Mouse (Mus musculus) liver, embryonic 11.5 days (tissue): ENCODE data around the gene Ptgis. TPM values are rescaled to one million over a fixed set of nuclear protein-coding genes. Genes with fewer than 3 reads are reported as not detected.

Source experiments
- ATAC-seq: fragments of 200-750 bp; cut with Nextera tagmentation; replicated peaks from 2 replicates; pipeline ENCODE4 v1.8.0; 2017; ENCODE audit warnings: moderate number of reproducible peaks, mild to moderate bottlenecking, moderate TSS enrichment, moderate library complexity; ENCODE audit not compliant: low FRiP score
- DNase-seq: peaks from one replicate; pipeline ENCODE4 v3.0.0-alpha.2; 2017; ENCODE audit warnings: low spot score
- H3K27ac ChIP-seq: fragments of 300-500 bp; sonication (generic); 2 replicates; pipeline ENCODE4 v1.5.1; 2014; ENCODE audit warnings: mild to moderate bottlenecking, low read depth, low read length, control low read depth
- H3K27me3 ChIP-seq: fragments of 300-500 bp; sonication (generic); replicated peaks from 2 replicates; pipeline ENCODE4 v1.6.1; 2014; ENCODE audit warnings: low read length, mixed read lengths; ENCODE audit not compliant: control insufficient read depth, insufficient read depth
- H3K36me3 ChIP-seq: fragments of 300-500 bp; sonication (generic); 2 replicates; pipeline ENCODE4 v1.6.1; 2014; ENCODE audit warnings: mild to moderate bottlenecking, low read length, moderate library complexity, mixed read lengths; ENCODE audit not compliant: control insufficient read depth, insufficient read depth
- H3K4me1 ChIP-seq: fragments of 300-500 bp; sonication (generic); replicated peaks from 2 replicates; pipeline ENCODE4 v1.6.1; 2014; ENCODE audit warnings: low read length, mixed read lengths; ENCODE audit not compliant: control insufficient read depth, insufficient read depth
- H3K4me2 ChIP-seq: fragments of 300-500 bp; sonication (generic); 2 replicates; pipeline ENCODE4 v1.6.1; 2014; ENCODE audit warnings: mild to moderate bottlenecking, control low read depth, moderate library complexity
- H3K4me3 ChIP-seq: fragments of 300-500 bp; sonication (generic); 2 replicates; pipeline ENCODE4 v1.5.1; 2014; ENCODE audit warnings: low read depth, low read length, control low read depth
- H3K9ac ChIP-seq: fragments of 300-500 bp; sonication (generic); 2 replicates; pipeline ENCODE4 v1.6.1; 2014; ENCODE audit warnings: low read depth, low read length, control low read depth
- H3K9me3 ChIP-seq: fragments of 300-500 bp; sonication (generic); 2 replicates; pipeline ENCODE4 v1.6.1; 2016; ENCODE audit warnings: low read length, inconsistent platforms, mixed read lengths; ENCODE audit not compliant: control insufficient read depth
- WGBS: fragments of 180-500 bp; shearing (Covaris S2); extraction: QIAGEN DNeasy Blood & Tissue Kit; methylation state at CpG from one replicate; pipeline ENCODE4 v1.1.7; 2014; 5-methylcytosine and 5-hydroxymethylcytosine counted together
- polyA plus RNA-seq: library from polyadenylated mRNA; unstranded; fragments of >200 nt; fragmentation: Nextera tagmentation; extraction: Ambion mirVana; gene quantifications from 2 replicates; pipeline ENCODE4 v1.2.1, GENCODE M21; 2014

Ptgis gene
- polyA plus RNA-seq, 1 experiment from 2014 or later: 7.7 TPM

- H3K27ac ChIP-seq: no peak overlapping the region
- H3K4me1 ChIP-seq: 0 out of 2 replicates have a peak, but pooled peaks cover 6% of the 10 kb centered on the region
- no peak overlapping the region for H3K4me2 ChIP-seq
- H3K4me3 ChIP-seq: no peak overlapping the region
- H3K9ac ChIP-seq: no peak overlapping the region
- H3K9me3 ChIP-seq: no peaks in the 10 kb centered on the region
- DNase-seq (no peak), ATAC-seq (no peak)
- H3K27me3 ChIP-seq: peaks cover 56% of the 10 kb centered on the region
- 51% methylated on average over 10 of the region's 10 CpGs for WGBS
- H3K36me3 ChIP-seq: no peaks in the 10 kb centered on the region
Measured at GRCm38 (mm10) chr2:167186544-167186943, 53.9 kb downstream of the Ptgis start.

- H3K4me3 ChIP-seq: no peak overlapping the region
- WGBS: 52% methylated on average over 13 of the region's 13 CpGs
- no peaks in the 10 kb centered on the region for H3K9me3 ChIP-seq
- H3K9ac ChIP-seq: no peak overlapping the region
- ATAC-seq: no peak
- no peak overlapping the region for H3K27ac ChIP-seq
- DNase-seq: no peak
- H3K27me3 ChIP-seq: peaks cover 51% of the 10 kb centered on the region
- H3K36me3 ChIP-seq: no peaks in the 10 kb centered on the region
- 0 out of 2 replicates have a peak, but pooled peaks cover 6% of the 10 kb centered on the region for H3K4me1 ChIP-seq
- no peak overlapping the region for H3K4me2 ChIP-seq
Measured at GRCm38 (mm10) chr2:167186003-167186402, 54.4 kb downstream of the Ptgis start.

GRCm38 (mm10) chr2:167185432-167185831 lies 55.0 kb downstream of the Ptgis start:
- 75% methylated on average over 2 of the region's 2 CpGs for WGBS
- H3K27me3 ChIP-seq: peaks cover 45% of the 10 kb centered on the region
- ATAC-seq: no peak
- no peak overlapping the region for H3K4me3 ChIP-seq
- no peak overlapping the region for H3K9ac ChIP-seq
- no peaks in the 10 kb centered on the region for H3K9me3 ChIP-seq
- no peaks in the 10 kb centered on the region for H3K36me3 ChIP-seq
- DNase-seq: no peak
- H3K4me2 ChIP-seq: no peak overlapping the region
- 0 out of 2 replicates have a peak, but pooled peaks cover 6% of the 10 kb centered on the region for H3K4me1 ChIP-seq
- no peak overlapping the region for H3K27ac ChIP-seq

- H3K4me1 ChIP-seq: no peaks in the 10 kb centered on the region
- H3K27ac ChIP-seq: no peak overlapping the region
- no peak overlapping the region for H3K4me2 ChIP-seq
- no peaks in the 10 kb centered on the region for H3K36me3 ChIP-seq
- ATAC-seq (no peak), DNase-seq (no peak)
- WGBS: 82% methylated on average over 14 of the region's 14 CpGs
- H3K27me3 ChIP-seq: peaks cover 9% of the 10 kb centered on the region
- no peaks in the 10 kb centered on the region for H3K9me3 ChIP-seq
- no peak overlapping the region for H3K4me3 ChIP-seq
- no peak overlapping the region for H3K9ac ChIP-seq
Measured at GRCm38 (mm10) chr2:167181662-167182389, 58.6 kb downstream of the Ptgis start.

GRCm38 (mm10) chr2:167181096-167181495 lies 59.3 kb downstream of the Ptgis start:
- no peak for ATAC-seq
- no peak overlapping the region for H3K9ac ChIP-seq
- no peak overlapping the region for H3K4me2 ChIP-seq
- H3K27ac ChIP-seq: no peak overlapping the region
- no peak for DNase-seq
- no peaks in the 10 kb centered on the region for H3K36me3 ChIP-seq
- no peak overlapping the region for H3K4me3 ChIP-seq
- WGBS: 75% methylated on average over 8 of the region's 8 CpGs
- 0 out of 2 replicates have a peak, but pooled peaks cover 2% of the 10 kb centered on the region for H3K27me3 ChIP-seq
- H3K4me1 ChIP-seq: no peaks in the 10 kb centered on the region
- no peaks in the 10 kb centered on the region for H3K9me3 ChIP-seq

- Histone ChIP-seq H3K27ac (no peak overlapping the region), H3K4me3 (no peak overlapping the region), H3K9me3 (no peaks in the 10 kb centered on the region), H3K4me2 (no peak overlapping the region), H3K36me3 (no peaks in the 10 kb centered on the region), H3K9ac (no peak overlapping the region), H3K4me1 (no peaks in the 10 kb centered on the region), H3K27me3 (no peaks in the 10 kb centered on the region)
- 80% methylated on average over 10 of the region's 10 CpGs for WGBS
- DNase-seq (no peak), ATAC-seq (no peak)
Measured at GRCm38 (mm10) chr2:167179301-167179700, 61.1 kb downstream of the Ptgis start.

- DNase-seq: no peak
- 57% methylated on average over 10 of the region's 10 CpGs for WGBS
- H3K27me3 ChIP-seq: no peaks in the 10 kb centered on the region
- no peaks in the 10 kb centered on the region for H3K4me1 ChIP-seq
- H3K9me3 ChIP-seq: no peaks in the 10 kb centered on the region
- no peak for ATAC-seq
- no peak overlapping the region for H3K27ac ChIP-seq
- no peak overlapping the region for H3K9ac ChIP-seq
- no peak overlapping the region for H3K4me2 ChIP-seq
- no peaks in the 10 kb centered on the region for H3K36me3 ChIP-seq
- H3K4me3 ChIP-seq: no peak overlapping the region
Measured at GRCm38 (mm10) chr2:167177231-167177641, 63.2 kb downstream of the Ptgis start.

GRCm38 (mm10) chr2:167175284-167175683 lies 65.1 kb downstream of the Ptgis start:
- no peaks in the 10 kb centered on the region for H3K4me1 ChIP-seq
- H3K27me3 ChIP-seq: no peaks in the 10 kb centered on the region
- H3K9ac ChIP-seq: no peak overlapping the region
- H3K4me2 ChIP-seq: no peak overlapping the region
- H3K36me3 ChIP-seq: no peaks in the 10 kb centered on the region
- H3K4me3 ChIP-seq: no peak overlapping the region
- ATAC-seq (no peak), DNase-seq (no peak)
- H3K27ac ChIP-seq: no peak overlapping the region
- H3K9me3 ChIP-seq: no peaks in the 10 kb centered on the region
- 88% methylated on average over 6 of the region's 6 CpGs for WGBS
